Mouse (Mus musculus) midbrain, embryonic 14.5 days (tissue): Measurements from ENCODE around the gene Tbc1d23. TPM values are rescaled to one million over a fixed set of nuclear protein-coding genes. Genes with fewer than 3 reads are reported as not detected.

ENCODE experiments used
- ATAC-seq: fragments of 200-750 bp; cut with Nextera tagmentation; 2 replicates; pipeline ENCODE4 v1.8.0; 2017; ENCODE audit warnings: moderate number of reproducible peaks, moderate library complexity; ENCODE audit not compliant: low FRiP score, low TSS enrichment
- DNase-seq: peaks from one replicate; pipeline ENCODE4 v3.0.0-alpha.2; 2015
- H3K27ac ChIP-seq: fragments of 300-500 bp; sonication (generic); replicated peaks from 2 replicates; pipeline ENCODE4 v1.5.1; 2014; ENCODE audit warnings: mild to moderate bottlenecking, low read depth, low read length, moderate library complexity
- H3K27me3 ChIP-seq: fragments of 300-500 bp; sonication (generic); 2 replicates; pipeline ENCODE4 v1.6.1; 2014; ENCODE audit warnings: low read length, control low read depth, mixed read lengths; ENCODE audit not compliant: control insufficient read depth, insufficient read depth
- H3K36me3 ChIP-seq: fragments of 300-500 bp; sonication (generic); 2 replicates; pipeline ENCODE4 v1.6.1; 2014; ENCODE audit warnings: low read length, control low read depth; ENCODE audit not compliant: control insufficient read depth, insufficient read depth
- H3K4me1 ChIP-seq: fragments of 300-500 bp; sonication (generic); 2 replicates; pipeline ENCODE4 v1.6.1; 2014; ENCODE audit warnings: mild to moderate bottlenecking, antibody characterized with exemption, low read length, control low read depth; ENCODE audit not compliant: control insufficient read depth, insufficient read depth
- H3K4me2 ChIP-seq: fragments of 300-500 bp; sonication (generic); 2 replicates; pipeline ENCODE4 v1.6.1; 2014; ENCODE audit warnings: mild to moderate bottlenecking, low read length, moderate library complexity
- H3K4me3 ChIP-seq: fragments of 300-500 bp; sonication (generic); replicated peaks from 2 replicates; pipeline ENCODE4 v1.5.1; 2014; ENCODE audit warnings: low read depth, low read length
- H3K9ac ChIP-seq: fragments of 300-500 bp; sonication (generic); replicated peaks from 2 replicates; pipeline ENCODE4 v1.6.1; 2014; ENCODE audit warnings: mild to moderate bottlenecking, low read length, moderate library complexity
- H3K9me3 ChIP-seq: fragments of 300-500 bp; sonication (generic); 2 replicates; pipeline ENCODE4 v1.6.1; 2016; ENCODE audit warnings: low read length, control low read depth, mixed read lengths; ENCODE audit not compliant: control insufficient read depth
- WGBS: fragments of 180-500 bp; shearing (Covaris S2); extraction: QIAGEN DNeasy Blood & Tissue Kit; methylation state at CpG from one replicate; pipeline ENCODE4 v1.1.7; 2014; 5-methylcytosine and 5-hydroxymethylcytosine counted together
- polyA plus RNA-seq: library from polyadenylated mRNA; unstranded; fragments of >200 nt; fragmentation: Nextera tagmentation; extraction: Ambion mirVana; gene quantifications from 2 replicates; pipeline ENCODE4 v1.2.1, GENCODE M21; 2014

Gene Tbc1d23
- polyA plus RNA-seq, 1 experiment from 2014 or later: 47.4 TPM

DNA sequence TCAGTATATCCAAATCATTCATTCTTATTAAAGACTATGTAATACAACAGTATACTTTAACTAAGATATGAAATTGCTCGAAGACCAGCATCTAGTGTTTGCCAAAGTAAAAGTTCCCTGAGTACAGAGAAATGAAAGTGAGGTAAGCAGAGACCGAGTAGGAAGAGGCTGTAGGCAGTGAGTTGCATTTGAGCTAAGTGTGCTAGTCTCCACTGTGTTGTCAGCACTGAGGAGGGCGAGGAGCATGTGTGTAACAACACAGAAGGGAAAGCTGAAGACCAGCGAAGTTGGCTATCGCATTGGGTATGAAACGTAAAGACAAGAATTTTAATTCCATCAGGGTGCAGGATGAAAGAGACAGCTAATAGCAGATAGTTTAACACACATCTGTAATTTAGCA lies 97.7 kb downstream of the Tbc1d23 start:
- no peak overlapping the region for H3K9ac ChIP-seq
- no peaks in the 10 kb centered on the region for H3K9me3 ChIP-seq
- 96% methylated on average over 6 of the region's 6 CpGs for WGBS
- peaks cover 20% of the 10 kb centered on the region for H3K36me3 ChIP-seq
- DNase-seq: no peak
- H3K4me3 ChIP-seq: no peak overlapping the region
- H3K27me3 ChIP-seq: no peaks in the 10 kb centered on the region
- no peaks in the 10 kb centered on the region for H3K4me1 ChIP-seq
- H3K4me2 ChIP-seq: no peak overlapping the region
- no peak for ATAC-seq
- no peak overlapping the region for H3K27ac ChIP-seq

DNA sequence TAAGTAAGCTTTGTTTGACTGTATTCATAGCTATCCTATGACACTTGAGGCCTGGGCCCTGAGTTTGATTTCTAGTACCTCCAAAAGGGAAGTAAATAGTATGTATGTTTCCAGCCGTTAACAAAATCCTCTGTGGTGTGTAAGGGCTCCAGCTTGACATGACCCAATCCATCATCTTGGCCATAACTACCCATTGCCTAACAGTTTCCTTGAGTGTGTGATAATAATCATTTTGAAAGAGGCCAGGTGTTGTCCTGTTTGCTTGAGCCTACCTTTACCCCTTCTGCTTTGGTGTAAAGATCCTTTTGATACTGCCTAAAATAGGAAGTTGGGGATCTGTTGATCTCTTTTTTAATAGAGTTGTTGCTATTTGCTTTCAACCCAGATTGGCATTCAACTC lies 99.0 kb downstream of the Tbc1d23 start:
- DNase-seq (no peak), ATAC-seq (no peak)
- Histone ChIP-seq H3K27ac (no peak overlapping the region), H3K27me3 (no peaks in the 10 kb centered on the region), H3K4me2 (no peak overlapping the region), H3K9ac (no peak overlapping the region), H3K4me3 (no peak overlapping the region), H3K36me3 (peaks cover 9% of the 10 kb centered on the region), H3K4me1 (no peaks in the 10 kb centered on the region), H3K9me3 (no peaks in the 10 kb centered on the region)
- WGBS: 92% methylated on average over 1 of the region's 1 CpGs

DNA sequence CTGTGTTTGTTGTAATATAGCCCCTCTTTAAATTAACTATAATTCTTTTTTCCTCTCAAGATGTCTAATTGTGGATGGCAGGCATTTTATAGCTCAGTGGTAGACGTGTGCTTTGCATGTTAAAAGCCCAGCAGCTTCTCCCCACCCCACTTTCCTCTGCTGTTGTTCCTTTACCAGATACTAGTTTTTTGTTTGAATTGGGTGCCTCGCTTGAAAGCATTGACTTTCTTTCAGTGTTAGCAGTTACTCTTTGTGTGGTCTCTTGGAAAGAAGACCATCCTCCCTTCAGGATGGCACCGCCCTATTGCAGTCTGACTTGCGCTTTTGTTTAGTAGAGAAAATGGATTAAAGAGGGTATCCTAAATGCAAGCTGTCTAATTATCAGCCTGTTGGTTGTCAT lies 99.8 kb downstream of the Tbc1d23 start:
- WGBS: 42% methylated on average over 4 of the region's 4 CpGs
- no peaks in the 10 kb centered on the region for H3K4me1 ChIP-seq
- peaks cover 7% of the 10 kb centered on the region; the same call in 1 of the 2 replicates for H3K36me3 ChIP-seq
- DNase-seq (no peak), ATAC-seq (no peak)
- H3K9me3 ChIP-seq: no peaks in the 10 kb centered on the region
- no peak overlapping the region for H3K4me3 ChIP-seq
- H3K9ac ChIP-seq: no peak overlapping the region
- H3K4me2 ChIP-seq: no peak overlapping the region
- no peaks in the 10 kb centered on the region for H3K27me3 ChIP-seq
- H3K27ac ChIP-seq: no peak overlapping the region

DNA sequence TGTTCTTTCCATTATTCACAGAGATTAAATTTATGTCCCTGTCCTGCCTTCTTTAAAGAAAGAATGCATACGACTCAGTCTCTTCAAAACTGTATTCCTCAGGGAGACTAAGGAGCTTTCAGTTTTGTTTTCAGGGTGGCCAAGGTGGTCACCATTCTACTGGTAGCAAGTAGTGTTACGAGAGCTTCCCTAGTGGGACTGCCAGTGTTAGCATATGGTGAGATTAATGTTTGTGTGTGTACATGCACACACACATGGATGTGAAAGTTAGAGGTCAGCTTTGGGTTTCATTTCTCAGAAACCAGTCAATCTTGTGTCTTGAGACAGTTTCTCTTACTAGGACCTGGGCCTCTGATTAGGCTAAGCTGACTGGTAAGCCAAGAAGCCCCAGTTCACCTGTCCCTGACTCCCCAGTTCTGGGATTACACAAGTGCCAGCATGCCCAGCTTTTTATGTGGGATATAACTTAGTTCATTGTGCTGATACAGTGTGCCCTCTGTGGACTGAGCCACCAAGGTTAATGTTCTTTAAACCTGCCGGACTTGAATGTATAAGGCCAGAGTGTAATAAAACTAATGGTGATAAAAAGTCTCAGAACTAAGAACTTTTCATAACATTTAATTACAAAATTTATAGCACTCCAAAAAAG lies 100.4 kb downstream of the Tbc1d23 start:
- Histone ChIP-seq H3K9me3 (no peaks in the 10 kb centered on the region), H3K9ac (no peak overlapping the region), H3K4me3 (no peak overlapping the region), H3K4me1 (no peaks in the 10 kb centered on the region), H3K27me3 (no peaks in the 10 kb centered on the region), H3K27ac (no peak overlapping the region), H3K36me3 (peaks cover 7% of the 10 kb centered on the region; the same call in 1 of the 2 replicates), H3K4me2 (no peak overlapping the region)
- DNase-seq (no peak), ATAC-seq (no peak)
- 78% methylated on average over 3 of the region's 3 CpGs for WGBS

DNA sequence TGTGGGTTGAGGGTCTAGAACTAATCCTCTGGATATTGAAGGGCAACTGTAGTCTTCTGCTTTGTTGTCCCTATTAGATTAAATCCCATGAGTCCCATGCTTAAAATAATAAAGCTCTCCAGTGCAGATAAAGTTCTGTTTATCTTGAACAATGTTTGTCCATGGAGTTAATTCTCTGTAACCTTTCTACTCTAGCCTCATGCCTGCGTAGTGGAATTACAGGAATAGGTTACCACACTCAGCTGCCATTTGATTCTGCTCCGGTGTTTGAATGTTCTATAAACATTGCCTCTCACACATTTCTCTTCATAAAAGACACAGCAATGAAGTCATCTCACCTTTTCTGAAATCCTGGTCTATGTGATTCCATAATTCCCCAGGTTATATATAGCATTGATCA lies 103.5 kb downstream of the Tbc1d23 start:
- Histone ChIP-seq H3K4me3 (no peak overlapping the region), H3K4me2 (no peak overlapping the region), H3K9ac (no peak overlapping the region), H3K36me3 (no peaks in the 10 kb centered on the region), H3K9me3 (no peaks in the 10 kb centered on the region), H3K27me3 (no peaks in the 10 kb centered on the region), H3K27ac (no peak overlapping the region), H3K4me1 (peaks cover 14% of the 10 kb centered on the region)
- ATAC-seq (no peak), DNase-seq (no peak)
- 94% methylated on average over 2 of the region's 2 CpGs for WGBS

DNA sequence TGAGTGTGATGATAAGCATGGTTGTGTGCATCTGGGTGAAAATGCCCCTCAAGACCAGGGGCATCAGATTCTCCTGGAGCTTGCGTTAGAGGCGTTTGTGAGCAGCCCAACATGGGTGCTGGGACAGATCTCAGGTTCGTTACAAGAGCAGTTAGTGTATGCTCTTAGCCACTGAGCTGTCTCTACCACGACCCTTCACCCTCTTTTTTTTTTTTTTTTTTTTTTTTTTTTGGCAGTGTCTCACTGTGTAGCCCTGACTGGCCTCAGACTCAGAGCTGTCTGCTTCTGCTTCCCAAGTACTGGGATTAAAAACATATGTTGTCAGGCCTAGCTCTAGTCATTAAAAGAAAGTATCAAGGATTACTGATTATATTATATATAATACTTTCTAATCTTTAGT lies 105.0 kb downstream of the Tbc1d23 start:
- Histone ChIP-seq H3K9me3 (no peaks in the 10 kb centered on the region), H3K4me3 (no peak overlapping the region), H3K36me3 (no peaks in the 10 kb centered on the region), H3K27ac (no peak overlapping the region), H3K27me3 (no peaks in the 10 kb centered on the region), H3K4me1 (peaks cover 19% of the 10 kb centered on the region), H3K9ac (no peak overlapping the region), H3K4me2 (no peak overlapping the region)
- no peak for ATAC-seq
- WGBS: 85% methylated on average over 4 of the region's 4 CpGs
- no peak for DNase-seq

DNA sequence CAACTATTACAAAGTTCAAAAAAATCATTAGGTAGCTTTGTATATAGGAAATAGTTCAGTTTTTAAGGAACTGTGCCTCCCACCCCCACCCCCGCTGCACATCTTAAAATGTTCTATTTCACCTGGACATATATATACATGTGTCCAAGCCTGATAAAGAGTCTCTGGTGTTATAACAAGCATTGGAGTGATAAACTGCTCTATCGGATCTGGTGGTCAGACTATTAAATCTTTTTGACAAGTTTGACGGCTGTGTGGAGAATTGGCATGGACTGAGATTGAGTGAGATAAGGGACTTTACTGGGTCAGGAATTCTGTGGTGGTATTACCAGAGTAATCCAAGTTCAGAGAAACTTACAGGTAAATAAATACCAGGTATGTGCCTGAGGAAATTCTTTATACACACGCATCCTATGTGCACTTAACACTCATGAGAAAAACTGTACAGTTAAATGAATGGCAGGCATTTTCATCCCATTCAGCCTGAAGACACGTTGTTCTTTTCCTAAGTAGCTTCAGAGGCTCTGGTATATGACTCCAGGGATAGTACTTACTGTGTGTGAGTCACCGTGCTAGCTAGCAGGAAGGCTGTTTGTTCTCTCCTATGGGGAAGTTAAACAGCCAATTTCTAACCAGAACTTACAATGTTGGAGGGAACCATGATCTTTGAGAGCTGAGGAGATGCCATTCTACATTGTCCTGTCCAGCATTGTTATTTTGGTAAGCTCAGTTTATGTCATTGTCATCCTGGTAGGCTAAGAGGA lies 108.4 kb downstream of the Tbc1d23 start:
- Histone ChIP-seq H3K9ac (peak overlapping the region; percentile 94), H3K36me3 (no peaks in the 10 kb centered on the region), H3K4me3 (peak overlapping the region; percentile 99), H3K4me1 (peaks cover 19% of the 10 kb centered on the region), H3K9me3 (no peaks in the 10 kb centered on the region), H3K4me2 (peak overlapping the region; percentile 86), H3K27ac (no peak overlapping the region), H3K27me3 (no peaks in the 10 kb centered on the region)
- no peak for DNase-seq
- 65% methylated on average over 6 of the region's 6 CpGs for whole genome bisulfite sequencing
- ATAC-seq: no peak

DNA sequence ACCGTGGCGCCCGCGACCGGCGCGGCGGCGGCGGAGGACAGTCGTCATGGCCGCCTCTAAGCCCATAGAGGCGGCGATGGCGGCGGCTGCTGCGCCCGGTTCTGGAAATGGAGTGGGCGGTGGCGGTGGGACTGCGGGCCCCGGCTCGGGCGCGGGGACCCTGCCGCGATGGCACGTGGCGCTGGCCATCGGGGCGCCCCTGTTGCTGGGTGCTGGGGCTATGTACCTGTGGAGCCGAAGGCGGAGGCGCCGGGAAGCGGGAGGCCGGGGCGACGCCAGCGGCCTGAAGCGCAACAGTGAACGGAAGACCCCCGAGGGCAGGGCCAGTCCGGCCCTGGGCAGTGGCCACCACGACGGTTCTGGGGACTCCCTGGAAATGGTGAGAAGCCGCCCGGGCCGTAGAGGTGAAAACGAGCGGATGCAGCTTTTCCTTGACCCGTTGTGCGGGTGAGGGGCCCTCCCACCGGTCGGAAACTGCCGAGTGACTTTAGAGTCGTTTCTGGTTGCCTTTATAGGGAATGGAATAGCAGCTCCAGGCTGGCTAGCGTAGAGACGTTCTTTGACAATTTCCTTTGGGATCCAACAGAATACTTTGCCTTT lies 109.4 kb downstream of the Tbc1d23 start:
- Histone ChIP-seq H3K4me3 (peak overlapping the region; percentile 99), H3K4me2 (peak overlapping the region; percentile 86), H3K27me3 (no peaks in the 10 kb centered on the region), H3K9ac (peak overlapping the region; percentile 94), H3K27ac (peak overlapping the region; percentile 96), H3K36me3 (no peaks in the 10 kb centered on the region), H3K9me3 (no peaks in the 10 kb centered on the region), H3K4me1 (peaks cover 19% of the 10 kb centered on the region)
- DNase-seq (no peak), ATAC-seq (peak; percentile 55)
- under 1% methylated on average over 59 of the region's 59 CpGs for WGBS
